Mouse (Mus musculus): Measurements from ENCODE around the gene Zfp652. TPM values are rescaled to one million over a fixed set of nuclear protein-coding genes. Genes with fewer than 3 reads are reported as not detected.
"Not testable (repeated sequence)": the region's sequence is repeated elsewhere in the genome, so short reads cannot be mapped to it uniquely, and the experiment has no call there.

The Zfp652 gene
- polyA plus RNA-seq (2012; rRNA removed), result 18.2 and 25.8 TPM in 2 replicates

GRCm38 (mm10) chr11:95712563-95713224, at the start of gene Zfp652:
Gene Zfp652 (plus strand): TSS chr11:95712673.
- DNase-seq (ENCODE audit: low read depth in 1 of 2, low spot score in 2 of 2), result peak; percentile 87 to 96
- Histone ChIP-seq H3K4me1 (ENCODE audit: control insufficient read depth, insufficient read depth, insufficient read length) (peaks cover 2% of the 10 kb centered on the region; the same call in 1 of the 2 replicates), H3K4me3 (ENCODE audit: extremely low read depth, insufficient read depth, insufficient read length) (peak within 1 kb of the TSS; percentile 85), H3K27ac (ENCODE audit: insufficient read depth, low read length) (peak within 1 kb of the TSS; percentile 94), H3K27me3 (ENCODE audit: control insufficient read depth, insufficient read depth, low read length) (no peaks in the 10 kb centered on the region), H3K36me3 (ENCODE audit: control insufficient read depth, insufficient read depth, low read length) (no peaks in the 10 kb centered on the region)
- WGBS, result 1% methylated on average over 54 of the region's 103 CpGs
- TF ChIP-seq CTCF (IDR thresholded peaks at IDR 0.05; ENCODE audit: extremely low read depth, insufficient read depth, insufficient read length, insufficient replicate concordance), result no peak
- TF ChIP-seq POLR2A (IDR thresholded peaks at IDR 0.05; ENCODE audit: low read depth, low read length), result no peak

GRCm38 (mm10) chr11:95666529-95667149, 45.8 kb upstream of the Zfp652 start, which contains the start of gene Phb:
Gene Phb (plus strand): TSS chr11:95666957.
- H3K27ac ChIP-seq (ENCODE audit: insufficient read depth, low read length), result peak within 1 kb of the TSS; percentile 14
- H3K36me3 ChIP-seq (ENCODE audit: control insufficient read depth, insufficient read depth, low read length), result peaks cover 6% of the 10 kb centered on the region
- no peaks in the 10 kb centered on the region for H3K27me3 ChIP-seq (ENCODE audit: control insufficient read depth, insufficient read depth, low read length)
- peak within 1 kb of the TSS; percentile 61 for H3K4me3 ChIP-seq (ENCODE audit: extremely low read depth, insufficient read depth, insufficient read length)
- peak; percentile 91 to 98 for DNase-seq (ENCODE audit: low read depth in 1 of 2, low spot score in 2 of 2)
- TF ChIP-seq POLR2A (IDR thresholded peaks at IDR 0.05; ENCODE audit: low read depth, low read length) (peak; percentile 46), CTCF (IDR thresholded peaks at IDR 0.05; ENCODE audit: extremely low read depth, insufficient read depth, insufficient read length, insufficient replicate concordance) (no peak)
- under 1% methylated on average over 25 of the region's 25 CpGs for WGBS
- peaks cover 5% of the 10 kb centered on the region for H3K4me1 ChIP-seq (ENCODE audit: control insufficient read depth, insufficient read depth, insufficient read length)

- Histone ChIP-seq H3K36me3 (ENCODE audit: control insufficient read depth, insufficient read depth, low read length) (peaks cover 11% of the 10 kb centered on the region), H3K4me1 (ENCODE audit: control insufficient read depth, insufficient read depth, insufficient read length) (peaks cover 5% of the 10 kb centered on the region), H3K4me3 (ENCODE audit: extremely low read depth, insufficient read depth, insufficient read length) (peak overlapping the region; percentile 58), H3K27me3 (ENCODE audit: control insufficient read depth, insufficient read depth, low read length) (no peaks in the 10 kb centered on the region), H3K27ac (ENCODE audit: insufficient read depth, low read length) (peak overlapping the region; percentile 14)
- DNase-seq (ENCODE audit: low read depth in 1 of 2, low spot score in 2 of 2), result peak; percentile 9 to 30
- WGBS, result under 1% methylated on average over 11 of the region's 11 CpGs
- TF ChIP-seq CTCF (IDR thresholded peaks at IDR 0.05; ENCODE audit: extremely low read depth, insufficient read depth, insufficient read length, insufficient replicate concordance) (no peak), POLR2A (IDR thresholded peaks at IDR 0.05; ENCODE audit: low read depth, low read length) (no peak)
These were observed 45.3 kb upstream of the Zfp652 start for GRCm38 (mm10) chr11:95667177-95667576.

- H3K27ac ChIP-seq (ENCODE audit: insufficient read depth, low read length); H3K4me1 ChIP-seq (ENCODE audit: control insufficient read depth, insufficient read depth, insufficient read length); DNase-seq (ENCODE audit: low read depth in 1 of 2, low spot score in 2 of 2); H3K27me3 ChIP-seq (ENCODE audit: control insufficient read depth, insufficient read depth, low read length); H3K4me3 ChIP-seq (ENCODE audit: extremely low read depth, insufficient read depth, insufficient read length): not testable (repeated sequence)
- H3K36me3 ChIP-seq (ENCODE audit: control insufficient read depth, insufficient read depth, low read length), result peaks cover 11% of the 10 kb centered on the region
- 90% methylated on average over 7 of the region's 7 CpGs for WGBS
These were observed 44.4 kb upstream of the Zfp652 start for GRCm38 (mm10) chr11:95668086-95668485.

- H3K27ac ChIP-seq (ENCODE audit: insufficient read depth, low read length), result no peak overlapping the region
- peaks cover 32% of the 10 kb centered on the region for H3K36me3 ChIP-seq (ENCODE audit: control insufficient read depth, insufficient read depth, low read length)
- TF ChIP-seq POLR2A (IDR thresholded peaks at IDR 0.05; ENCODE audit: low read depth, low read length), result no peak
- TF ChIP-seq CTCF (IDR thresholded peaks at IDR 0.05; ENCODE audit: extremely low read depth, insufficient read depth, insufficient read length, insufficient replicate concordance), result no peak
These were observed 37.0 kb upstream of the Zfp652 start for GRCm38 (mm10) chr11:95675498-95675897.

GRCm38 (mm10) chr11:95676307-95676706, 36.2 kb upstream of the Zfp652 start:
- TF ChIP-seq CTCF (IDR thresholded peaks at IDR 0.05; ENCODE audit: extremely low read depth, insufficient read depth, insufficient read length, insufficient replicate concordance) (peak; percentile 69; the same call in 1 of the 2 replicates), POLR2A (IDR thresholded peaks at IDR 0.05; ENCODE audit: low read depth, low read length) (no peak)
- peak; percentile 19 to 70 for DNase-seq (ENCODE audit: low read depth in 1 of 2, low spot score in 2 of 2)
- no peaks in the 10 kb centered on the region for H3K4me1 ChIP-seq (ENCODE audit: control insufficient read depth, insufficient read depth, insufficient read length)
- no peak overlapping the region for H3K4me3 ChIP-seq (ENCODE audit: extremely low read depth, insufficient read depth, insufficient read length)
- no peak overlapping the region for H3K27ac ChIP-seq (ENCODE audit: insufficient read depth, low read length)
- H3K27me3 ChIP-seq (ENCODE audit: control insufficient read depth, insufficient read depth, low read length), result no peaks in the 10 kb centered on the region
- H3K36me3 ChIP-seq (ENCODE audit: control insufficient read depth, insufficient read depth, low read length), result peaks cover 32% of the 10 kb centered on the region
- WGBS, result 42% methylated on average over 6 of the region's 6 CpGs

More at GRCm38 (mm10) chr11:95675498-95675897, 37.0 kb upstream of the Zfp652 start:
- Histone ChIP-seq H3K4me3 (ENCODE audit: extremely low read depth, insufficient read depth, insufficient read length) (no peak overlapping the region), H3K4me1 (ENCODE audit: control insufficient read depth, insufficient read depth, insufficient read length) (no peaks in the 10 kb centered on the region), H3K27me3 (ENCODE audit: control insufficient read depth, insufficient read depth, low read length) (no peaks in the 10 kb centered on the region)
- whole genome bisulfite sequencing, result 94% methylated on average over 14 of the region's 14 CpGs
- no peak for DNase-seq (ENCODE audit: low read depth in 1 of 2, low spot score in 2 of 2)
